In genomic region chr7:114874032-114874441, GRCm38 (mm10) we compare ENCODE assay signal across 8 mouse cellular contexts.
A peak's percentile ranks its signal among the peaks of the same experiment; 100 is the strongest.
DNase-seq lines count a peak whose midpoint lies in the region; ATAC-seq and TF ChIP-seq lines count a peak whose summit lies in the region.

No protein-coding gene starts in this region.

- peak; percentile 54 for TF ChIP-seq CTCF in gastrocnemius, adult 2 months (IDR thresholded peaks at IDR 0.05)
- TF ChIP-seq CTCF in layer of hippocampus, adult 2 months (conservative IDR thresholded peaks at IDR 0.05): peak; percentile 73

- H3K4me2 ChIP-seq in forebrain, embryonic 15.5 days (replicated peaks): no peak overlapping the region

- H3K36me3 ChIP-seq in forebrain, embryonic 15.5 days: no peaks in the 10 kb centered on the region
- H3K36me3 ChIP-seq in forebrain, embryonic 10.5 days (replicated peaks): no peaks in the 10 kb centered on the region

- peaks cover 22% of the 10 kb centered on the region; the same call in 1 of the 2 replicates for H3K27me3 ChIP-seq in forebrain, embryonic 15.5 days
- H3K27me3 ChIP-seq in forebrain, embryonic 10.5 days (ENCODE audit: poor library complexity, severe bottlenecking): no peaks in the 10 kb centered on the region

- H3K9me3 ChIP-seq in forebrain, embryonic 15.5 days: no peaks in the 10 kb centered on the region
- no peaks in the 10 kb centered on the region for H3K9me3 ChIP-seq in forebrain, embryonic 10.5 days

- WGBS in forebrain, embryonic 15.5 days: 25% methylated on average over 6 of the region's 6 CpGs
- WGBS in forebrain, embryonic 10.5 days: 55% methylated on average over 6 of the region's 6 CpGs

- DNase-seq in forebrain, embryonic 10.5 days (ENCODE audit: extremely low spot score, low spot score): no peak
- peak; percentile 14 for DNase-seq in thymus, postnatal 0 days (ENCODE audit: low spot score)
- no peak for DNase-seq in thymus, adult 18-20 months
- peak; percentile 79 for DNase-seq in gastrocnemius, adult 2 months
- DNase-seq in layer of hippocampus, adult 2 months (ENCODE audit: low spot score in 2 of 2): peak; percentile 64 to 76
- DNase-seq in retina, embryonic 14.5 days (ENCODE audit: low spot score): peak; percentile 44
- DNase-seq in spleen, postnatal 14 days (ENCODE audit: low spot score in 2 of 2): no peak

- H3K9ac ChIP-seq in forebrain, embryonic 15.5 days (replicated peaks): no peak overlapping the region

- no peak overlapping the region for H3K4me3 ChIP-seq in forebrain, embryonic 15.5 days
- H3K4me3 ChIP-seq in forebrain, embryonic 10.5 days: no peak overlapping the region
- peak overlapping the region; percentile 41 for H3K4me3 ChIP-seq in gastrocnemius, adult 2 months
- no peak overlapping the region for H3K4me3 ChIP-seq in layer of hippocampus, adult 2 months

- no peak overlapping the region for H3K27ac ChIP-seq in forebrain, embryonic 15.5 days (replicated peaks)
- no peak overlapping the region for H3K27ac ChIP-seq in forebrain, embryonic 10.5 days
- peak overlapping the region; percentile 81 for H3K27ac ChIP-seq in gastrocnemius, adult 2 months
- no peak overlapping the region for H3K27ac ChIP-seq in layer of hippocampus, adult 2 months

- H3K4me1 ChIP-seq in forebrain, embryonic 15.5 days: peaks cover 6% of the 10 kb centered on the region; the same call in 1 of the 2 replicates
- H3K4me1 ChIP-seq in forebrain, embryonic 10.5 days: peaks cover 2% of the 10 kb centered on the region; the same call in 1 of the 2 replicates

- ATAC-seq in forebrain, embryonic 15.5 days (replicated peaks): peak; percentile 77

- intact Hi-C loops in gastrocnemius, adult 2 months (cut with DNase I): loop anchor here (5.0 to 10.0 kb wide), 2 partner anchors 343 to 1161 kb away; partner anchors contain the start of genes 1110004F10Rik and Sox6

Comparison
In these comparisons a context has a peak if more than half of its experiments do, and no peak if none do; other contexts are left out.
1. DNase-seq: peak in thymus, postnatal 0 days (single experiment), gastrocnemius, adult 2 months (single experiment), layer of hippocampus, adult 2 months (2 of 2) and retina, embryonic 14.5 days (single experiment); none in forebrain, embryonic 10.5 days (single experiment), thymus, adult 18-20 months (0 of 2) and spleen, postnatal 14 days (0 of 2).